26 mouse cellular contexts compared by ENCODE assay signal in the genomic region with DNA sequence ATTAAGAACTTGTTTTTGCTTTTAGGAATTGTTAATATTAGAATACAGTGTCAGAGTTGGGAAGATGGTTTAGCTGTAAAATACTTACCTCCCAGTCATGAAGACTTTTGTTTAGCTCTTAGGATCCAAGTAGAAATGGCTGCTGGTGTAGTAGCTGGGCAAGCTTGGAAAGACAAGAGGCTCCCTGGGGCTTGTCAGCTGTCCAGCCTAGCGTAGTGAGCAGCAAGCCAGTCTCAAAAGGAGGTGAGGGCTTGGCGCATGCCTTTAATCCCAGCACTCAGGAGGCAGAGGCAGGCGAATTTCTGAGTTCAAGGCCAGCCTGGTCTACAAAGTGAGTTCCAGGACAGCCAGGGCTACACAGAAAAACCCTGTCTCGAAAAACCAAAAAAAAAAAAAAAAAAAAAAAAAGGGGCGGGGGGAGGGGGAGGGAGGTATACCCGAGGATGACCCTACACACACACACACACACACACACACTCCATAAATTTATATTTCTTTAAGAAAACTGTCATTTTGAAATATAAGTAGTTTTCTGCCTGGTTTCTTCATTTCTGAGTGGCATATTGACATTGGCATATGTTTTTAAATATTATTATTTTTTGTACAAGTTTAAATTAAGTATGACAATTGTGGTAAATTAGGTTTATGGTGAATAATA. TPM values are rescaled to one million over a fixed set of nuclear protein-coding genes. Genes with fewer than 3 reads are reported as not detected.
DNase-seq lines count a peak whose midpoint lies in the region; ATAC-seq and TF ChIP-seq lines count a peak whose summit lies in the region.
"Had no signal": no experiment of that assay in that cellular context is flagged by ENCODE, and none has a peak within 500 bp of the region (broad histone marks: within the 10 kb centered on the region; RNA-seq: fewer than 3 reads in every experiment).

No protein-coding gene starts in this region.

- no peaks in the 10 kb centered on the region for H3K27me3 ChIP-seq in cerebellum, adult 2 months (ENCODE audit: control insufficient read depth, insufficient read depth, low read length)
- no peaks in the 10 kb centered on the region for H3K27me3 ChIP-seq in hindbrain, embryonic 13.5 days
- no peaks in the 10 kb centered on the region for H3K27me3 ChIP-seq in forebrain, embryonic 16.5 days (replicated peaks; ENCODE audit: control insufficient read depth, insufficient read depth, low read length)
- H3K27me3 ChIP-seq: embryonic facial prominence, embryonic 13.5 days; forebrain, embryonic 15.5 days; hindbrain, embryonic 15.5 days; kidney, embryonic 15.5 days; limb, embryonic 13.5 days; lung, embryonic 15.5 days had no signal

- no peak for TF ChIP-seq POLR2A in cerebellum, adult 2 months (IDR thresholded peaks at IDR 0.05; ENCODE audit: borderline replicate concordance, insufficient read depth, low read length)

- no peak overlapping the region for H3K9ac ChIP-seq in hindbrain, embryonic 13.5 days
- no peak overlapping the region for H3K9ac ChIP-seq in forebrain, embryonic 16.5 days (replicated peaks; ENCODE audit: low read depth, low read length)
- H3K9ac ChIP-seq: embryonic facial prominence, embryonic 13.5 days; forebrain, embryonic 15.5 days; hindbrain, embryonic 15.5 days; kidney, embryonic 15.5 days; limb, embryonic 13.5 days; lung, embryonic 15.5 days had no signal

- H3K27ac ChIP-seq in cerebellum, adult 2 months (ENCODE audit: insufficient read depth, low read length) = no peak overlapping the region
- H3K27ac ChIP-seq in hindbrain, embryonic 13.5 days = no peak overlapping the region
- no peak overlapping the region for H3K27ac ChIP-seq in forebrain, embryonic 16.5 days (ENCODE audit: low read length)
- H3K27ac ChIP-seq: embryonic facial prominence, embryonic 13.5 days; forebrain, embryonic 10.5 days; forebrain, embryonic 15.5 days; hindbrain, embryonic 15.5 days; kidney, embryonic 15.5 days; limb, embryonic 13.5 days; lung, embryonic 15.5 days; stomach, postnatal 0 days had no signal

- intact Hi-C loops in heart, postnatal 14 days (cut with DNase I) = no loop called here

- H3K4me3 ChIP-seq in cerebellum, adult 2 months (replicated peaks; ENCODE audit: insufficient read depth, low read depth, low read length) = no peak overlapping the region
- H3K4me3 ChIP-seq in hindbrain, embryonic 13.5 days = no peak overlapping the region
- no peak overlapping the region for H3K4me3 ChIP-seq in forebrain, embryonic 16.5 days (replicated peaks; ENCODE audit: low read length)
- H3K4me3 ChIP-seq: embryonic facial prominence, embryonic 13.5 days; forebrain, embryonic 10.5 days; forebrain, embryonic 15.5 days; hindbrain, embryonic 15.5 days; kidney, embryonic 15.5 days; limb, embryonic 13.5 days; lung, embryonic 15.5 days had no signal

- TF ChIP-seq CTCF in cerebellum, adult 2 months (IDR thresholded peaks at IDR 0.05; ENCODE audit: borderline replicate concordance, insufficient read depth, low read depth, low read length) = no peak

- DNase-seq in heart, adult 11 months = peak; percentile 18
- DNase-seq in heart, postnatal 14 days = no peak
- DNase-seq in cerebellum, adult 2 months = peak; percentile 61 to 72
- peak; percentile 61 to 62 for DNase-seq in cerebellum, postnatal 14 days
- DNase-seq: adrenal gland, adult 8-10 months; heart, postnatal 4 days; kidney, adult 18-20 months; kidney, postnatal 4 days; right cerebral cortex, postnatal 4 days; thymus, adult 18-20 months; thymus, postnatal 36 days had no signal

- peaks cover 6% of the 10 kb centered on the region; the same call in 1 of the 2 replicates for H3K36me3 ChIP-seq in hindbrain, embryonic 13.5 days
- no peaks in the 10 kb centered on the region for H3K36me3 ChIP-seq in forebrain, embryonic 16.5 days (ENCODE audit: control insufficient read depth, insufficient read depth)

- ATAC-seq in hindbrain, embryonic 13.5 days (ENCODE audit: low FRiP score) = no peak
- no peak for ATAC-seq in frontal cortex, adult (ENCODE audit: low TSS enrichment)
- no peak for ATAC-seq in forebrain, embryonic 16.5 days
- ATAC-seq: forebrain, embryonic 15.5 days; midbrain, embryonic 16.5 days had no signal

- no peak overlapping the region for H3K4me2 ChIP-seq in hindbrain, embryonic 13.5 days
- no peak overlapping the region for H3K4me2 ChIP-seq in forebrain, embryonic 16.5 days (ENCODE audit: low read length)
- H3K4me2 ChIP-seq: embryonic facial prominence, embryonic 13.5 days; forebrain, embryonic 15.5 days; heart, embryonic 11.5 days; hindbrain, embryonic 15.5 days; kidney, embryonic 15.5 days; limb, embryonic 13.5 days; liver, embryonic 11.5 days; lung, embryonic 15.5 days; midbrain, embryonic 11.5 days had no signal

- 0 out of 2 replicates have a peak, but pooled peaks cover 5% of the 10 kb centered on the region for H3K9me3 ChIP-seq in hindbrain, embryonic 13.5 days
- no peaks in the 10 kb centered on the region for H3K9me3 ChIP-seq in forebrain, embryonic 16.5 days (ENCODE audit: control insufficient read depth, low read length)
- H3K9me3 ChIP-seq: embryonic facial prominence, embryonic 13.5 days; forebrain, embryonic 10.5 days; forebrain, embryonic 15.5 days; hindbrain, embryonic 15.5 days; kidney, embryonic 15.5 days; limb, embryonic 13.5 days; lung, embryonic 15.5 days had no signal

- WGBS in cerebellum, adult 2 months = 32% methylated on average over 5 of the region's 6 CpGs
- WGBS in hindbrain, embryonic 13.5 days = 78% methylated on average over 4 of the region's 6 CpGs
- WGBS in forebrain, embryonic 16.5 days = 74% methylated on average over 5 of the region's 6 CpGs

- peaks cover 9% of the 10 kb centered on the region; the same call in 1 of the 2 replicates for H3K4me1 ChIP-seq in cerebellum, adult 2 months (ENCODE audit: control insufficient read depth, insufficient read depth, low read length)
- no peaks in the 10 kb centered on the region for H3K4me1 ChIP-seq in hindbrain, embryonic 13.5 days (replicated peaks)
- H3K4me1 ChIP-seq in forebrain, embryonic 16.5 days (replicated peaks; ENCODE audit: control insufficient read depth, insufficient read depth, low read length) = no peaks in the 10 kb centered on the region
- H3K4me1 ChIP-seq: embryonic facial prominence, embryonic 13.5 days; forebrain, embryonic 10.5 days; forebrain, embryonic 15.5 days; hindbrain, embryonic 15.5 days; kidney, embryonic 15.5 days; limb, embryonic 13.5 days; lung, embryonic 15.5 days had no signal

RNA-seq across cellular contexts. Expression of a gene that starts 35.0 kb away (rescaled TPM):
- 10 to 100 TPM; 21.7 to 24.1 TPM for total RNA-seq in heart, postnatal 14 days (2021)
- polyA plus RNA-seq in cerebellum, adult 2 months (2012; rRNA removed) = 35.3 and 37.5 TPM in 2 replicates
- 17.5 and 20.1 TPM in 2 replicates for polyA plus RNA-seq in hindbrain, embryonic 13.5 days (2015; fragmentation: Nextera tagmentation; extraction: Ambion mirVana)
- polyA plus RNA-seq in forebrain, embryonic 16.5 days (2015; fragmentation: Nextera tagmentation; extraction: Ambion mirVana) = 16.3 and 18.0 TPM in 2 replicates

RNA-seq across cellular contexts. Expression of a gene that starts 44.7 kb away (rescaled TPM):
- 10 to 100 TPM; 42.1 to 42.3 TPM for total RNA-seq in heart, postnatal 14 days (2021)
- 67.0 and 68.4 TPM in 2 replicates for polyA plus RNA-seq in cerebellum, adult 2 months (2012; rRNA removed)
- polyA plus RNA-seq in hindbrain, embryonic 13.5 days (2015; fragmentation: Nextera tagmentation; extraction: Ambion mirVana) = 25.2 and 26.6 TPM in 2 replicates
- polyA plus RNA-seq in forebrain, embryonic 16.5 days (2015; fragmentation: Nextera tagmentation; extraction: Ambion mirVana) = 32.2 and 33.2 TPM in 2 replicates

Comparison
In these comparisons a context has a peak if more than half of its experiments do, and no peak if none do; other contexts are left out.
1. DNase-seq: peak in heart, adult 11 months (single experiment), cerebellum, adult 2 months (2 of 2) and cerebellum, postnatal 14 days (2 of 2); none in heart, postnatal 14 days (0 of 2).